Mouse (Mus musculus) E14TG2a.4 (cell line): Measurements from ENCODE around the gene Mapk11.

Experiments used
- CTCF ChIP-seq: conservative IDR thresholded peaks from 2 replicates; pipeline ENCODE4 v1.5.1; 2014; ENCODE audit warnings: low read length
- NANOG ChIP-seq: IDR thresholded peaks from 2 replicates; pipeline ENCODE4 v1.6.1; 2014; ENCODE audit warnings: borderline replicate concordance, low read length, mixed read lengths
- POU5F1 ChIP-seq: IDR thresholded peaks from 2 replicates; pipeline ENCODE4 v1.6.1; 2014; ENCODE audit warnings: low read length, borderline replicate concordance

DNA sequence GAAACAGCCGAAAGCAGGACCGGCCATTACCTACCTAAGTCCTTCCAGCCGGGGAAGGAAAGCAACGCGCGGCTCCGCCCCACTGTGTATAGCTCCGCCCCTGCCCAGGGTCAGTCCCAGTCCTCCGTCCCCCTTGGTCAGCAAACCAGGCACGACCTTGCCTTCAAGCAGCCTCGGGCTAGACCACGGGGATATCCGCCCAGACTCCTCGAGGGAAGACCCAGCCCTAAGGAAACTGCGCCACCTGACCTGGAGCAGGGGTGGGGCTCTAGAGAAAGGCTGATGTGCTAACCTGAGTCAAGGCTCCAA lies 24.4 kb upstream of the Mapk11 start:
- no peak for TF ChIP-seq CTCF
- no peak for TF ChIP-seq POU5F1
- no peak for TF ChIP-seq NANOG
